Mouse (Mus musculus): ENCODE measurements around the gene Gm3453. TPM values are rescaled to one million over a fixed set of nuclear protein-coding genes. Genes with fewer than 3 reads are reported as not detected.
A peak's percentile ranks its signal among the peaks of the same experiment; 100 is the strongest.
"Not testable (repeated sequence)": the region's sequence is repeated elsewhere in the genome, so short reads cannot be mapped to it uniquely, and the experiment has no call there.

Gm3453 gene
- not detected in 2 replicates for total RNA-seq (2021)
- long read RNA-seq, experiment 1, result 0 reads
- long read RNA-seq, experiment 2, result 0 reads

DNA sequence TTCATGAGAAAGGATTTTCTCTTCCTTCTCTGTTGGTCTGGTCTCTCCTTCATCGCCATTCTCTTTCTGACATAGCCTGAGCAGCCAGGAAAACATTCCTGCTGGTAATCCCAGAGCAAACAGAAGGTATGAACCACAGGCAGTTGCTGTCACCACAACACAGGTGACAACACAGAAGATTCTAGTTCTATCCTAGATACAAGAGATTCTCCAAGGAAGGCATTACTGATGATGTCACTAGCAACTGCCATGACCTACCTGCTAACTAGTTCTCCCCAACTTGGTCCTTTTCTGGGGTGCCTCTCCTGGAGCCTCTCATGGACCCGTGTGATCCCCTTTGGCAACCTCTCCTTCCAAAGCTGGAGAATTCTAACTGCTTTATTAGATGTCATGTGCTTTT lies at the start of gene Gm3453:
Gene Gm3453, minus strand, starts transcription at position 101 of the 400 bp plus-strand sequence.
- not testable (repeated sequence) for DNase-seq

DNA sequence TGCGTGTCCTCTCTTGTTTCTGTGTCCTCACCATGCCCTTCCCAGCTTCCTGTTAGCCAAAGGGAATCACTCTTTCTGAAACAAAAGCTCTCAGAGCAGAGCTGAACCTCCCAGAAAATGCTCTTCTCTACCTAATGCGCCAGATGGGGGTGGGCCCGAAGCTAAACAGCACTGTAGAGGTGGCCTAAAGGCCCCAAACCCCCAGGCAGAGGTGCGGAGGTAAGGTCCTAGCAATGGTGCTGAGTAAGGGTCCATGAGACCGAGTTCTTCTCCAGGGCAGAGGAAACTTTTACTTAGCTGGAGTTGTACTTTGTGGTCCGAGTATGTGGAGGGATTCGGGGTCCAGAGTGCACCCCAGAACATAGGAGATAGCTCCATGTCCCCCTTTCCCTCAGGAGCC lies 8.2 kb upstream of the Gm3453 start:
- DNase-seq, result peak; percentile 5

DNA sequence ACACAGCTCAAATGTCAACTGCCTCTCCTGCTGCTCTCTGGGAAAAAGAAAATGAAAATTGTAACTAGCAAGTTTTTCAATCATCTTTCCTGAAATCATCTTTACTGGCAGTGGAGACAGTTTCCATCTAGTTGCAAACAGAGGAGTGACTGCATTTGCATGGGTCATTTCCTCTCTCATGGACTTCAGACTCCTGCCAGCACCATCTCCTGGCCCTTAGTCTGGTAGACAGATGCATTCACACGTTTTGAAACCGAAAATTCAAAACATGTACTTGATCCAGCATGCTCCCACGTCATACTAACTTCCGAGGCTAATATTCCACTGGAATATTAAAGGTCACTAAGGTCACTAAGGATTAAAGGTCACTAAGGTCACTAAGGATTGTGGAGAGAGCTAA lies 16.5 kb downstream of the Gm3453 start:
- not testable (repeated sequence) for DNase-seq

DNA sequence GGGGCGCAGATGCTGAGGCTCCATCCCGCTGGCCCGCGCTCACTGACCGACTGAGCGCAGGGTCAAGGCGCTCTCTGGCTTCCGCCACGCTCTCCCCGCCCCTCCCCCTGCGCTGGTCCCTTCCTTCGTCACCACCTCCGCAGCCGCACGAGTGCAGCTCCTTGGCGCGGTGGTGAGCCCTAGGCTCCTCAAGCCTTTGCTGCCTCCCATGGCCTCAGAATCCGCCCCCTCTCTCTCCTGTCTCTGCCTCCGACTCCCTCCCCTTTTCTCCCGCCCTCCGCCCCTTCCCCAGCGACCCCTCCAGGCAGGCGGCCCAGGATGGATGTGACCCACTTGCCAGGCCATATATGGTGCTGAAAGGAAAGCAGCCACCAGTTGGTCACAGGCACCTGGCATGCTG lies 17.3 kb downstream of the Gm3453 start, which contains the start of gene Gm3248:
Gene Gm3248, minus strand, starts transcription at position 111 of the 400 bp plus-strand sequence.
- peak; percentile 34 for DNase-seq

DNA sequence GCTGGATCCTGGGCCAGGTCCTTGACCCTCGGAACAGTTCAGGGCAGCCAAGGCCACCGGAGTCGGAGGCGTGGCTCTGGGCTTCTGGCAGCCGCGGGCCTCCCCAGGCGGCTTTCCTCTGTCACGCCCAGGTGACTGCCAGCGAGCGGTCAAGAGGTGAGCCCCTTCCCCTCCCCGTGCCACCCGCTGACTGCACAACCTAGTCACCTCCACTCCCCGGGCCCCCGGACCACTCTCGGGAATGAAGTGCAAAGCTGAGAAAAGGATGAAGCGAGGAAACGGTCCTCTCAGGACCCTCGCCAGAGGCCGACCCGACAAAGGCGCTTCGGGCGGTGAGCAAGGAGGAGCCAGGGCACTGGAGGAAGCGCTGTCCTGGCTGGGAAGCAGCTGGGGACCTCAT lies 17.8 kb downstream of the Gm3453 start:
- DNase-seq, result peak; percentile 5

DNA sequence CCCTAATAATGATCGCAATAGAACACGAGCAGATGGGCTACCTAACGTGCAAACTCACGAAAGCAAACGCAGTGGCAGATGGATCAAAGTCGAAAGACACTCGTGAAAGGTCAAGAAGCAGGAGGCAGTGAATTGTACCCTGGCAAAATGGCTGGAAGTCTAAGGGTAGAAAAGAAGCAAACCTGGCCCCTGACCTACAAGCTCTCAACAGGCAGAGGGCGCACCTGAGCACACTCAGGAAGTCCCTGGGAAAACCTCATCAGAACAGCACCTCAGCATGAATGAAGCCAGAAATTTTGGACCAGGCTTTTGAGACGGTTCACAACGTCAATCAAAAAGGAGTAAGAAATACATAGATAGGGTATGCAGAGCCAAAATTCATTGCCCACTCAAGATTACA lies 18.5 kb downstream of the Gm3453 start:
- peak; percentile 3 for DNase-seq

DNA sequence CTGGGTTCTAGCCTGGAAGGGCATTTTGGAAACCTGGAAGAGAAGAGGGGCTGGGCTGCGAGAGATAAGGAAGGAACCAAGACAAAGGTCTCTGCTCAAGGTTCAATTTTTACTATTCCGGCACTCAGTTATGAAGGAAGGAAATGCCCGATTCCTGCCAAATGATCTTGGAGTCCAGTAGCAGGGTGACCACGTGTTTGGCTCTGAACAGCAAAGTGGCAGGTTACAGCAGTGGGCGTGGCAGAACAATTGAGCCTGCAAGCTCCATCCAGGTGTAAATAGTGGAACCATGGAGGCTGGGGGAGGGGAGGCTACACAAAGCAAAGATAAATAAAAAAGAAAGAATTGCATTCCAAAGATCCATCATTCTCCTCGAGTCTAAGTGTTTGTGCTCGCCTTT lies 55.7 kb downstream of the Gm3453 start:
- DNase-seq, result not testable (repeated sequence)

Other genes with a start within 250 kb of the Gm3453 start
- gene Gm3373, start 237.6 kb downstream of the Gm3453 start, total RNA-seq (2021), result 0.59 TPM in 1 of 2 replicates, not detected in the other
- 1.6 TPM in 1 of 2 replicates, not detected in the other for gene Gm3383, start 171.2 kb downstream of the Gm3453 start, total RNA-seq (2021)
- gene Gm3424, start 148.8 kb downstream of the Gm3453 start, total RNA-seq (2021), result not detected in 2 replicates
- 1.1 and 1.2 TPM in 2 replicates for gene Gm8237, start 98.8 kb downstream of the Gm3453 start, total RNA-seq (2021)
- gene Gm3248, start 17.4 kb downstream of the Gm3453 start, total RNA-seq (2021), result 0.30 and 0.59 TPM in 2 replicates
- not detected in 2 replicates for gene Gm6337, start 79.1 kb upstream of the Gm3453 start, total RNA-seq (2021)
- 0.45 and 1.4 TPM in 2 replicates for gene Gm8206, start 114.8 kb upstream of the Gm3453 start, total RNA-seq (2021)
- gene Gm3468, start 129.5 kb upstream of the Gm3453 start, total RNA-seq (2021), result 0.22 and 0.68 TPM in 2 replicates
- not detected in 2 replicates for gene Gm3476, start 146.7 kb upstream of the Gm3453 start, total RNA-seq (2021)
- 0.30 and 0.79 TPM in 2 replicates for gene Gm21560, start 240.2 kb upstream of the Gm3453 start, total RNA-seq (2021)